Mouse (Mus musculus): Measurements from ENCODE around the gene Plppr3. TPM values are rescaled to one million over a fixed set of nuclear protein-coding genes. Genes with fewer than 3 reads are reported as not detected.

Plppr3 gene
- polyA plus RNA-seq, 1 experiment from 2014 or later: 95.1 TPM

DNA sequence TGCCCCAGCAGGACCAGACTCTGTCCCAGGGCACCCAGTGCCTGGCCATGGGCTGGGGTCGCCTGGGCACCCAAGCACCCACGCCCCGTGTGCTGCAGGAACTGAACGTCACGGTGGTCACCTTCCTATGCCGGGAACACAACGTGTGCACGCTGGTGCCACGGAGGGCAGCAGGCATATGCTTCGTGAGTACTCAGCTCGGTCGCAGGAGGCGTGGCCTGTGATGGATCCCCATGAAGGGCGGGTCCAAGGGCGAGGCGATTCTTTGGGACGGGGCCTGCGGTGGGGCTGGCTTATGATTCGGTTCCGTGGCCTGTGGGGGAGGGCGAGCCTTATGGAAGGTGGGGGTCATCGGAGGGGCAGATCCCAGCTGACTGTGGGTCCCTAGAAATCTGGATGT is 7.5 kb upstream of the Plppr3 start:
- ATAC-seq (ENCODE audit: insufficient number of reproducible peaks, low FRiP score, low TSS enrichment, low read depth) (no peak), DNase-seq (ENCODE audit: low spot score) (peak; percentile 49)
- Histone ChIP-seq H3K4me2 (ENCODE audit: low read depth, severe bottlenecking) (peak overlapping the region; percentile 30; the same call in 1 of the 2 replicates), H3K36me3 (ENCODE audit: control insufficient read depth, insufficient read depth, low read length) (no peaks in the 10 kb centered on the region), H3K4me1 (ENCODE audit: control insufficient read depth, insufficient read depth, low read length) (peaks cover 11% of the 10 kb centered on the region), H3K27ac (replicated peaks; ENCODE audit: low read depth, low read length) (no peak overlapping the region), H3K9me3 (ENCODE audit: control insufficient read depth, low read length) (no peaks in the 10 kb centered on the region), H3K4me3 (ENCODE audit: low read depth, low read length) (no peak overlapping the region; the same call in 1 of the 2 replicates), H3K27me3 (ENCODE audit: control insufficient read depth, insufficient read depth, low read length) (0 out of 2 replicates have a peak, but pooled peaks cover 2% of the 10 kb centered on the region), H3K9ac (ENCODE audit: low read length) (no peak overlapping the region; the same call in 1 of the 2 replicates)
- 4% methylated on average over 22 of the region's 22 CpGs for WGBS

DNA sequence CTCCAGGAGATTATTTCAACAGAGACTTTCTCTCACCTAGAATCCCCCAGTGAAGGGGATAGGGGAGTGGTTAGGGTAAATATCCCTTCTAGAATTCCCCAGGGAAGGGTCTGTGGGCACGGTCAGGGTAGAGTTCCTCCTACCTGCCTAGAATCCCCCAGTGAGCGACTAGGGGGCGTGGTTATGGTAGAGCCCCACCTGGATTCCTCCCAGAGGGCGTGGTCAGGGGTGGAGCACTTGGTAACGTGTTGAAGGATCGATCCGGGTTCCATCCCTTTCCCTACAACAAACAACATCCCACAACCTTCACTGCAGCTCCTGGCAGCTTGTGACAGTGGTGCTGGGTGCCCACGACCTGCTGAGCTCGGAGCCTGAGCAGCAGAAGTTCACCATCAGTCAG is 6.3 kb upstream of the Plppr3 start:
- Histone ChIP-seq H3K4me1 (ENCODE audit: control insufficient read depth, insufficient read depth, low read length) (peaks cover 11% of the 10 kb centered on the region), H3K9me3 (ENCODE audit: control insufficient read depth, low read length) (no peaks in the 10 kb centered on the region), H3K27ac (replicated peaks; ENCODE audit: low read depth, low read length) (no peak overlapping the region), H3K4me3 (ENCODE audit: low read depth, low read length) (no peak overlapping the region), H3K36me3 (ENCODE audit: control insufficient read depth, insufficient read depth, low read length) (no peaks in the 10 kb centered on the region), H3K4me2 (ENCODE audit: low read depth, severe bottlenecking) (no peak overlapping the region), H3K27me3 (ENCODE audit: control insufficient read depth, insufficient read depth, low read length) (0 out of 2 replicates have a peak, but pooled peaks cover 2% of the 10 kb centered on the region), H3K9ac (ENCODE audit: low read length) (no peak overlapping the region)
- 11% methylated on average over 9 of the region's 9 CpGs for WGBS
- DNase-seq (ENCODE audit: low spot score) (no peak), ATAC-seq (ENCODE audit: insufficient number of reproducible peaks, low FRiP score, low TSS enrichment, low read depth) (no peak)

DNA sequence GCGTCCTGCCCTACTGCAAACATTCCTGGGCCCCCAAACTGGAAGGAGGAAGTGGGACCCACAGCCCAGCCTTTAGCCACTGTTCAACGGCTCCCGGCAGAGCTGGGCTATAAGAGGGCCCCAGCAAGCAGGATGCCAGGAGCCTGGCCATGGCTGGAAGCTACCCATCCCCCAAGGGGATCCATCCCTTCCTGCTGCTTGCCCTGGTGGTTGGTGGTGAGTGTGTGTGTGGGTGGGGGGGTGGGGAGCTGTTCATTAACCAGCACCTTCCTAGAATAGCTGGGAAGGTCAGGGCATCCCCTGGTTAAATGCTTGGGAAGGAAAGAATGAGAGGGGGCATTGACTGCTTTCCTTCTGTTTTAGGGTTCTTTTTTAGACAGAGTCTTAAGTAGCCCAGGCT is 5.1 kb upstream of the Plppr3 start:
- no peak for ATAC-seq (ENCODE audit: insufficient number of reproducible peaks, low FRiP score, low TSS enrichment, low read depth)

DNA sequence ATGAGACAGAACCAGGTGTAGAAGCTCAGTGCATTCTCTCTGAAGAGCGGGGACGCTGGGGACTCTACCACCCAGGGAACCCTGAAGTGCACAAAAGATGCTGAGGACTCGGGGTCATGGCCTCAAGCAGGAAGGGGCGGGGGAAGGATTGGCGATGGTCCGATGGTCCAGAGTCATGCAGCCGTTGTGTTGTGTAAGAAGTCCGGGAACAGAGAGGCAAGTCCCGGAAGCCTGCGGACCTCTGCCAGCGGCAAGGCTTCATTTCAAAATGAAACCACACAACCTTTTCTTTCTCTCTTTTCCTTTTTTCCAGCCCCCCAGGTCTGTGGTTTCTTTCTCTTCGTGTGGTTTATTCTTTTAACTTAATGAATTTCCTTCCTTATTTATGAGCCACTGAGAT is 3.3 kb upstream of the Plppr3 start:
- Histone ChIP-seq H3K27ac (replicated peaks; ENCODE audit: low read depth, low read length) (no peak overlapping the region), H3K9ac (ENCODE audit: low read length) (no peak overlapping the region), H3K4me1 (ENCODE audit: control insufficient read depth, insufficient read depth, low read length) (peaks cover 14% of the 10 kb centered on the region), H3K36me3 (ENCODE audit: control insufficient read depth, insufficient read depth, low read length) (no peaks in the 10 kb centered on the region), H3K4me3 (ENCODE audit: low read depth, low read length) (no peak overlapping the region), H3K27me3 (ENCODE audit: control insufficient read depth, insufficient read depth, low read length) (0 out of 2 replicates have a peak, but pooled peaks cover 2% of the 10 kb centered on the region), H3K9me3 (ENCODE audit: control insufficient read depth, low read length) (no peaks in the 10 kb centered on the region), H3K4me2 (ENCODE audit: low read depth, severe bottlenecking) (no peak overlapping the region)
- ATAC-seq (ENCODE audit: insufficient number of reproducible peaks, low FRiP score, low TSS enrichment, low read depth): no peak
- DNase-seq (ENCODE audit: low spot score): no peak
- 61% methylated on average over 12 of the region's 12 CpGs for WGBS

More for the DNA sequence above, 5.1 kb upstream of the Plppr3 start:
- Histone ChIP-seq H3K4me1 (ENCODE audit: control insufficient read depth, insufficient read depth, low read length) (peaks cover 17% of the 10 kb centered on the region), H3K27ac (replicated peaks; ENCODE audit: low read depth, low read length) (no peak overlapping the region), H3K4me3 (ENCODE audit: low read depth, low read length) (no peak overlapping the region), H3K36me3 (ENCODE audit: control insufficient read depth, insufficient read depth, low read length) (no peaks in the 10 kb centered on the region), H3K4me2 (ENCODE audit: low read depth, severe bottlenecking) (no peak overlapping the region), H3K9ac (ENCODE audit: low read length) (no peak overlapping the region), H3K9me3 (ENCODE audit: control insufficient read depth, low read length) (no peaks in the 10 kb centered on the region), H3K27me3 (ENCODE audit: control insufficient read depth, insufficient read depth, low read length) (0 out of 2 replicates have a peak, but pooled peaks cover 2% of the 10 kb centered on the region)
- no peak for DNase-seq (ENCODE audit: low spot score)
- 52% methylated on average over 3 of the region's 3 CpGs for WGBS

DNA sequence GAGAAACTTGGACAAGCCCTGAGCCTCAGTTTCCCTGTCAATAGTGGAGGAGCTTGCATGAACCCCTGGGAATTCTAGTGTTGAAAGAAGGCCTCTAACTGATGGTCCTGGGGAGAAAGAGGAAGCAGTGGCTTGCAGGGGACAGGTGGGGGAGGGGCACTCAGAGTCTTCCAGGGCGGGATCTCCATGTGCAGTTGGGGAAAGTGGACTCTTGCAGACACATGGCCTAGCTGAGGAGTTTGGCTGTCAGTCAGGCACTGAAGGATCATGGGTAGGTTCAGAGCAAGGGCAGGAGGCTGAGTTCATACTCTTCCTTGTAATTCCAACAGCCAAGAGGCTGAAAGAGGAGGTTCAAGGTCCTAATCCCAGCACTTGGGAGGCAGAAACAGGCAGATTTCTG is 2.7 kb upstream of the Plppr3 start:
- no peak overlapping the region for H3K27ac ChIP-seq (replicated peaks; ENCODE audit: low read depth, low read length)
- H3K27me3 ChIP-seq (ENCODE audit: control insufficient read depth, insufficient read depth, low read length): 0 out of 2 replicates have a peak, but pooled peaks cover 2% of the 10 kb centered on the region
- H3K36me3 ChIP-seq (ENCODE audit: control insufficient read depth, insufficient read depth, low read length): no peaks in the 10 kb centered on the region
- no peak overlapping the region for H3K9ac ChIP-seq (ENCODE audit: low read length)
- no peak for ATAC-seq (ENCODE audit: insufficient number of reproducible peaks, low FRiP score, low TSS enrichment, low read depth)
- DNase-seq (ENCODE audit: low spot score): no peak
- no peaks in the 10 kb centered on the region for H3K9me3 ChIP-seq (ENCODE audit: control insufficient read depth, low read length)
- peaks cover 16% of the 10 kb centered on the region for H3K4me1 ChIP-seq (ENCODE audit: control insufficient read depth, insufficient read depth, low read length)
- H3K4me2 ChIP-seq (ENCODE audit: low read depth, severe bottlenecking): no peak overlapping the region
- no peak overlapping the region for H3K4me3 ChIP-seq (ENCODE audit: low read depth, low read length)
- 64% methylated on average over 1 of the region's 1 CpGs for WGBS

DNA sequence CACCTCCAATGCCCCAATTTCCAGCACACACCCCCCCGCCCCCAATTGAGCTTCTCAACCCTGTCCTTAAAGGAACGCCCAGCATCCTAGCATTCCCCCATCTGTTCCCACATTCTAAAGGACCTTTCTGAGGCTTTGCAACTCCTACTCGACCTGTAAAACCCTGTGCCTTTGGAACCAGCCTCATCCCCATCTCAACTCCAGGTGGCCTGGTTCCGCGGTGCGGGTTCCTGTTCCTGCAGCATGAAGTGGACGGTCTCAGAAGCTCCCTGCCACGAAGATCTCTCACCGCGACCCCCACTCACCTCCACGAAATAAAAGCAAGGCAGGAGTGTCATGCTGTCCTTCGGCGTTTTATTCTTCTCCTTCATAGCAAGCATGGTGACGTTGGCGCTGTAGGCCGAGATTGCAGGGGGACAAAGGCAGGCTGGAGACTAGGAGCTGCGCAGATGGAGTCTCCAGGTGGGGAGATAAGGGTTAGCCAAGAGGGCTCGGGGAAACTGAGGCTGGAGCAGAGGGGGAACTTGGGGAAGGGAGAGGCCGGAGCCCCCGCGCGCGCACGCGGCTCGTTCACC is 632 bp downstream of the Plppr3 start:
- H3K27ac ChIP-seq (replicated peaks; ENCODE audit: low read depth, low read length): peak overlapping the region; percentile 66
- peak overlapping the region; percentile 94 for H3K9ac ChIP-seq (ENCODE audit: low read length)
- no peaks in the 10 kb centered on the region for H3K9me3 ChIP-seq (ENCODE audit: control insufficient read depth, low read length)
- peaks cover 8% of the 10 kb centered on the region; the same call in 1 of the 2 replicates for H3K36me3 ChIP-seq (ENCODE audit: control insufficient read depth, insufficient read depth, low read length)
- ATAC-seq (ENCODE audit: insufficient number of reproducible peaks, low FRiP score, low TSS enrichment, low read depth) (no peak; the same call in 1 of the 2 replicates), DNase-seq (ENCODE audit: low spot score) (peak; percentile 62)
- H3K4me3 ChIP-seq (ENCODE audit: low read depth, low read length): peak overlapping the region; percentile 72
- no peaks in the 10 kb centered on the region for H3K27me3 ChIP-seq (ENCODE audit: control insufficient read depth, insufficient read depth, low read length)
- under 1% methylated on average over 26 of the region's 26 CpGs for WGBS
- peaks cover 13% of the 10 kb centered on the region for H3K4me1 ChIP-seq (ENCODE audit: control insufficient read depth, insufficient read depth, low read length)
- peak overlapping the region; percentile 68 for H3K4me2 ChIP-seq (ENCODE audit: low read depth, severe bottlenecking)

DNA sequence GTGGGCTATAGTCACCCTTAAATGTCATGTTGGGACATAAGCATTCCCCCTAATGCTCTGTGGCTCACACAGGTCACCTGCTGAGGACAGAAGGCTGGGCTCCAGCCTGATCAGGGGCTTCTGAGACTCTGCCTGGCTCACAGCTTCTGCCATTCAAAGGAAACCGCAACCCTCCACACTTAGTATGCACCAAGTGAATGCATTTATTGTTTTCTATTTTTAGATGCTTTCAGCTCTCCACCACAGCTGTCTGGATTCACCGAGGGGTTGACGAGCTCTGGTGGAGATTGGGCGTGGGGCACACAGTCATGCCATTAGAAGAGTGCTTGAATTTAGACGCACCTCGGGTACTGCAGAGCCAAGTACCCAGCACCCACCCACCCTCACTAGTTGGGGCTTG is 1.1 kb downstream of the Plppr3 start:
- H3K36me3 ChIP-seq (ENCODE audit: control insufficient read depth, insufficient read depth, low read length): peaks cover 8% of the 10 kb centered on the region; the same call in 1 of the 2 replicates
- H3K27me3 ChIP-seq (ENCODE audit: control insufficient read depth, insufficient read depth, low read length): no peaks in the 10 kb centered on the region
- DNase-seq (ENCODE audit: low spot score) (no peak), ATAC-seq (ENCODE audit: insufficient number of reproducible peaks, low FRiP score, low TSS enrichment, low read depth) (no peak)
- H3K27ac ChIP-seq (replicated peaks; ENCODE audit: low read depth, low read length): no peak overlapping the region; the same call in 1 of the 2 replicates
- H3K9ac ChIP-seq (ENCODE audit: low read length): peak overlapping the region; percentile 94
- peak overlapping the region; percentile 68 for H3K4me2 ChIP-seq (ENCODE audit: low read depth, severe bottlenecking)
- no peaks in the 10 kb centered on the region for H3K9me3 ChIP-seq (ENCODE audit: control insufficient read depth, low read length)
- H3K4me3 ChIP-seq (ENCODE audit: low read depth, low read length): peak overlapping the region; percentile 72
- 19% methylated on average over 6 of the region's 6 CpGs for WGBS
- peaks cover 13% of the 10 kb centered on the region for H3K4me1 ChIP-seq (ENCODE audit: control insufficient read depth, insufficient read depth, low read length)

DNA sequence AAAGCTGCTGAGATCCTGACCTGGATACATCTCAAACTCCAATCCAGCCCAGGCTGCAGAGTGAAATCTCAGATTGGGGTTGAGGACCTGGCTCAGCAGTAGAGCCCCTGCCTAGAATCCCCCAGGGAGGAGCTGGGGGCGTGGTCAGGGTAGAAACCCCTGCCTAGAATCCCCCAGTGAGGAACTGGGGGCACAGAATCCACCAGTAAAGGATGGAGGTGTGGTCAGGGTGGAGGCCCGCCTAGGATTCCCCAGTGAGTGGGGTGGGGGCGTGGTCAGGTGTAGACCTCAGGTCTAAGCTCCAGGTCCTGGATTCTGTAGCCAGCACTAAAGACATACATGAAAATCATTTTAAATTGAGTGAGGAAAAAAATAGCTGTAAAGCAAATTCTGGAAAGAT is 1.6 kb downstream of the Plppr3 start:
- 40% methylated on average over 3 of the region's 3 CpGs for WGBS
- Histone ChIP-seq H3K27me3 (ENCODE audit: control insufficient read depth, insufficient read depth, low read length) (no peaks in the 10 kb centered on the region), H3K9ac (ENCODE audit: low read length) (peak overlapping the region; percentile 94), H3K4me3 (ENCODE audit: low read depth, low read length) (peak overlapping the region; percentile 72), H3K4me1 (ENCODE audit: control insufficient read depth, insufficient read depth, low read length) (peaks cover 13% of the 10 kb centered on the region), H3K27ac (replicated peaks; ENCODE audit: low read depth, low read length) (no peak overlapping the region; the same call in 1 of the 2 replicates), H3K36me3 (ENCODE audit: control insufficient read depth, insufficient read depth, low read length) (peaks cover 8% of the 10 kb centered on the region; the same call in 1 of the 2 replicates), H3K9me3 (ENCODE audit: control insufficient read depth, low read length) (no peaks in the 10 kb centered on the region), H3K4me2 (ENCODE audit: low read depth, severe bottlenecking) (peak overlapping the region; percentile 68)
- DNase-seq (ENCODE audit: low spot score): no peak
- ATAC-seq (ENCODE audit: insufficient number of reproducible peaks, low FRiP score, low TSS enrichment, low read depth): no peak

Data from limb, embryonic 11.5 days (tissue).